Mouse (Mus musculus) lung, postnatal 0 days (tissue): ENCODE data around the gene Tmed10.

Experiments used
- CTCF ChIP-seq: IDR thresholded peaks from 2 replicates; pipeline ENCODE4 v1.5.1; 2016; ENCODE audit warnings: antibody characterized with exemption, mild to moderate bottlenecking
- EP300 ChIP-seq: IDR thresholded peaks from 2 replicates; pipeline ENCODE4 v1.6.1; 2016; ENCODE audit warnings: antibody characterized with exemption, mild to moderate bottlenecking, control low read depth

DNA sequence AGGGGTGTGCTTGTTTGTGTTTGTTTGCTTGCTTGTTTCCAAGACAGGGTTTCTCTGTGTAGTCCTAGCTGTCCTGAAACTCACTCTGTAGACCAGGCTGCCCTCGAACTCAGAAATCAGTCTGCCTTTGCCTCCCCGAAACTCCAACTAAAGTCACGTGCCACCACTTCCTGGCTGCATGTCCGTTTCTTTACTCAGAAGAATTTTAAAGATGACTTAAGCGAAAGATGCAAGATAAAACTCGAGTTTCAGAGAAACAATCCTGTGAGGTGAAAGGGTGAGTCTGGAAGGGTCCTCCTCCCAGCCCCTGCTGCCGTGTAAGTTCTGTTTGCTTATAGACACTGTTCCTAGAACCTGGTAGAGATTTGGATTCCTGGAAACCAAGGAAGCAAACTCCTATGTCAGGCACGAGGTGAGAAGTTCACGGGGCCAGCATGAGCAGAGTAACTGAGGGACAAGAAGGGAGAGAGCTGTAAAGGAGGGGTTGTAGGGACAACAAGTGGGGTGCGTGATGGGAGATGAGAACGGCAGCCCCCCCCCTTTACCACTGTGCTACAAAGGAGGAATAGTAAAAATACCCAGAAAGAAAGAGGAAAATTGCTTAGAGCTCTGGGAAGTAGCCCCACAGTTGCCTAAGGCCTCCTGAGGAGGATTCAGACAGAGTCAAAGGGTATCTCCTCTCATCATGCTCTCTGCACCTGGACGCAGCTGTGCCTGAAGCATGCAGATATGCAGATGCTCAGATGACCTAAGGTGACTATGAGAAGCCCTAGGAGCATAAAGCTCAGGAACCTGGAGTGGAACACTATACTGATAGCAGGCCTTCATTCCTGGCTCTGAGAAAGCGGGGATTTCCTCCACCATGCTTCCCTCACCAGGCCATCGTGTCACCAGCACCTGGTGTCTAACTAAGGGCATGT, 8.4 kb upstream of the Tmed10 start:
- TF ChIP-seq EP300, result no peak
- TF ChIP-seq CTCF, result no peak
